Mouse (Mus musculus) cerebellum, adult 18-20 months (tissue): ENCODE results near the gene Ctnna2.

ENCODE experiments used
- DNase-seq, 2 experiments: peaks; one replicate each; pipeline ENCODE4 v3.0.0; 2021

Ctnna2 gene

GRCm38 (mm10) chr6:77578612-77579011, 400.9 kb downstream of the Ctnna2 start:
- peak; percentile 12 for DNase-seq

DNA sequence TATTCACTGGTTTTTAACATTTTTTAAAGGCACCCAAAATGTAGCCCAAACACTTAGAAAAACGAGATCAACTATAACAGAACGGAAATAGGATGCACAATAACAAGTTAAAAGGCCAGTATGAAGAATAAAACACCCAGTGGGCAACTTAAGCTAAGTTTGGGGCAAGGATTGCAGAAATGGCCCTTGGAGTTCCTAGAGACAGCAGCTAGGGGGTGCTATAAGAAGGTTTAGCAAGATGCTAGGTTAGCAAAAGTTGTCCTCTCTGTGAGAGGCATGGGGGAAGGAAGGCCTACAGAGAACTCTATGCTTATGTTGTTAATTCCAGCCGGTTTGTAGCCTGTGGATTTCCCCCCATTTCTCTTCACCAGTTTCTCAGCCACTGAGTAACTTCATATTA, 401.9 kb downstream of the Ctnna2 start:
- no peak for DNase-seq

GRCm38 (mm10) chr6:77572614-77573013, 406.9 kb downstream of the Ctnna2 start:
- peak; percentile 21 to 27 for DNase-seq

GRCm38 (mm10) chr6:77569851-77570250, 409.6 kb downstream of the Ctnna2 start:
- no peak for DNase-seq

DNA sequence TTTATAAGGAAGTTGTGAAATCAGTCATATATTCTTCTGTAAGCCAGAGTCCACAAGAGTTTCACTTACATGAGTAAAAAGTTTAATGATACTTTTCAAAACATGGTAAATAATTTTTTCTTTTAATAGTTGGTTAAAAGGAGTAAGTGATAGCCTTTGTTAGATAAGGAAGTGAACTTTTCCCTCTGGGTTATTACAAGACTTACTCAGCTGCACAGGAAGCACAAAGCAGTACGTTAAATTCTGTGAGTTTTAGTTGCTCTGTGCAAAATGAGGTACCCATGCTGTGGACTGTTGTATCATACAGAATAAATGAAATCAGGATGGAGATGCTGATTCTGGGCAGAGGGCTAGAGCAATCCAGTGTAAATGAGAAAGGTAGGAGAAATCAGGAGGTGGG, 423.3 kb downstream of the Ctnna2 start:
- no peak for DNase-seq

GRCm38 (mm10) chr6:77537055-77537807, 442.3 kb downstream of the Ctnna2 start:
- DNase-seq = no peak

DNA sequence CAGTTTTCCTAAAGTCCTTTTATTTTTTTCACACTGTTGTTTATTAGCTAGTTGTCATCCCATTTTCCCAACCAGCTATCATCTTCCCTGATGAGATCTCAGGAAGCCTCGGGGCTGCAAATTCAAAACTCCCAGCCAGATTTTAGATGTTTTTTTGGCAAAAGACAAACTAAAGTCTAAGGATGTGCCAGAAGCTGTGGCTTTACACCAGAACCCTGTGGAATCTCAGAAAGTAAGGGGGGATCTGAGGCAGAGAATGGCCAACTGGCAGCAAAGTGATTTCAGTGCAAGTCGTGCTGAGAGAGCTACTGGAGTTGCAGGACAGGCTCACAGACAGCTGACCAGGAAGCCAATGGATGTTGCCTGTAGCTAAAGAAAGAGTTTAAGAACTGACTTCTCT, 451.9 kb downstream of the Ctnna2 start:
- no peak for DNase-seq

DNA sequence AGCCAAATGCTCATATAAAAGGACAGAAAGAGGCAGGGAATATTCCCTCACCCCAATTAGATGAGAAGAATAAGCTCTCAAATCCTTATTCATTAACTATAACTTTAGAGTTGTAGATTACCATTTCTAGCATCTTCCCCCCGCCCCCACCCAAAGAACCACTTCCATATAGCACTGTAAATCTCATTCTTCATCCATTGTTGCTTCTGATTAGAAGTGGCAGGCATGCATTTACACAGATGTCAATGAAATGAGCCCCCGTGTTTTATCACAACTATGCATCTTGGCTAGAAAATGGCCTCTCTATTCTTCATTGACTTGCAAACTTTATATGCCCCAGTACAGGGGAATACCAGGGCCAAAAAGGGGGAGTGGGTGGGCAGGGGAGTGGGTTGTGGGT, 457.7 kb downstream of the Ctnna2 start:
- no peak for DNase-seq

- DNase-seq = no peak
These were observed 463.0 kb downstream of the Ctnna2 start for GRCm38 (mm10) chr6:77516515-77516914.

GRCm38 (mm10) chr6:77511805-77512204, 467.7 kb downstream of the Ctnna2 start:
- DNase-seq = no peak

- peak; percentile 63 for DNase-seq
These were observed 487.8 kb downstream of the Ctnna2 start for GRCm38 (mm10) chr6:77491721-77492120.

DNA sequence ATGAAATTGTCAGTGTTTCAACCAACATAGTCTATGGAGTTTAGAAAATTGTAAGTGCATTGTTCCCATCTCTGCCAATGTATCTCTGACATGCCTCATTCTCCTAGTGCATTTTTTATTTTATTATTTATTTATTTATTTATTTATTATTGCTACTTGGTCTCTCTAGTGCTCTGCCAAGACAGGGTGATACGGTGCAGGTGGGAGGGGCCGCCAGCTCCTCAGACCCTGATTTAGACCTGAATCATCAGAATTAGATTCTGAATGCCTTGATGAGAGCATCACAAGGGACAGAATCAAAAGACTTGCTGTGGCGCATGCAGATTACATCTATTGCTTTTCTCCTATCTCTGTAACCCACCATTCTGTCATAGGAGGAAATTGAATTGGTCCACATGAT, 492.8 kb downstream of the Ctnna2 start:
- DNase-seq = no peak

DNA sequence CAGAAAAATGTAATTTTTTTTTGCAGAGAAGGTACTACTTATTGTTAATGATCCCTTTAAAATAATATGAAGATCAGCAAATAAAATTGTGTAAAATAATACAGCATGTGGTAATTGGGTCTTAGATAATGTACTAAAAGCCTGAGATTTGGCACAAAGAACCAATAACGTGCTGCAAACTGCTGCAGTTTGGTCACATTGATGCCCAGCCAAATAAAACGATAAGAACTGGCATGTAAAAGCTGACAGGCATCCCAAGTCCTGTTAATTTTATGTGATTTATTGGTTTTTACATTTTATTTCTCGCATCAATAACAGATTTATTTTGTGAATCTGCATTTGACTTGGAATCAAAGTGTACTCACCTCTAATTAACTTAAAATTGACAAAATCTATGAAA, 497.4 kb downstream of the Ctnna2 start:
- DNase-seq = no peak

DNA sequence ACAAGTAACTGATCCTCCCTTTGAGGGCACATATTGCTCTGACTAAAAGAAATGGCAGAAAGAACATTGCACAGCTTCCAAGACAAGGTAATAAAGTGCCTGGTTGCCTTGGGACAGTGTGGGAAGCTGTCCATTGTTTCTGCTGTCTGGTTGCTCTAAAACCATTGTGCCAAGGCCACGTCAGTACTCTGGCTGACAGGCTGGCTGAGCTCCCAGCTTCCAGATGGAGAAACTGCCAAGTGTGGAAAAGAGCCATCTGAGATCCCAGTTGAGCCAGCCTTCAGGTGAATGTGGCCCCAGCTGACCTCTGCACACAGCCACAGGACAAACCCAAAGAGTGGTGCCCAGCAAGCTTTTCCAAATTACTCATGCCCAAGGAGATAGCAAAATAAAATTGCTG, 504.1 kb downstream of the Ctnna2 start:
- peak; percentile 95 to 97 for DNase-seq

GRCm38 (mm10) chr6:77473256-77473655, 506.2 kb downstream of the Ctnna2 start:
- DNase-seq = no peak

- peak; percentile 16 to 22 for DNase-seq
These were observed 511.4 kb downstream of the Ctnna2 start for GRCm38 (mm10) chr6:77468058-77468457.

- no peak for DNase-seq
These were observed 516.8 kb downstream of the Ctnna2 start for GRCm38 (mm10) chr6:77462737-77463136.

DNA sequence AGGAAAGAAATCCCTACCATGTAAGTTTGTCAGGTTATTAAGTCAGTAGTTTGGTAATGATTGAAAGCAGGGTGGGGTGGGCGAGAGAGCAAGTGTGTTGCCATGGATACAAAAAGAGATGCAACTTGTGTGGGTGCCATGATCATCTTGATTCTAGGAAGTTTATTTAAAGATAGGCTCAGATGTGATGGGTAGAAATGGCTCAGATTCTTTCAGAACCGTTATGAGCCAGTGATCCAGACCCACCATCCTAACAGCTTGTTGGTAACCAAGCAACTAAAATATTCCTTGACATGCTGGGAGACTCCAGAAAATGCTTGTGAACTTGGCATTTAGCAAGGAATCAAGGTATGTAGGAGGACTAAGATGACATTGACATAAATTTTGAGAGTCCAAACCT, 521.6 kb downstream of the Ctnna2 start:
- DNase-seq = no peak

- no peak for DNase-seq
These were observed 532.6 kb downstream of the Ctnna2 start for GRCm38 (mm10) chr6:77446861-77447260.

- no peak for DNase-seq
These were observed 535.6 kb downstream of the Ctnna2 start for GRCm38 (mm10) chr6:77443906-77444305.

DNA sequence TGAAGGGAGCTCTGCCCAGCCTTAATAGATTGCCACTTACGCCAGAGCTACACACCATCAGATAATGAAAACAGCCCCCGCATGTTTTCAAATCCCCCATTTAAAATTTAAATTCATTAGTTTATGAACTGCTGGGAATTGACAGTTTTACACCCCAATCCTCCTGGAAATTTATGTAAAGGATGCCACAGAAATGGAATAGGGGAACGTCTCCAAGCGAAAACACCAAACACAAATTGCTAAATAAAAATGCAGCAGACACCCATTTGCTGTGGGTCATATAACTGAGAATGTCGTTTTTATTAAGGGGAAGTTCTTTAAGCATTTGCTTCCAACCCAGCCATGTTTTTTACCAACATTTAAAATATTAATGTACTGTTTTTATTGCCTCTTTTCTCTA, 538.4 kb downstream of the Ctnna2 start:
- DNase-seq = no peak

- no peak for DNase-seq
These were observed 549.1 kb downstream of the Ctnna2 start for GRCm38 (mm10) chr6:77430381-77430780.

DNA sequence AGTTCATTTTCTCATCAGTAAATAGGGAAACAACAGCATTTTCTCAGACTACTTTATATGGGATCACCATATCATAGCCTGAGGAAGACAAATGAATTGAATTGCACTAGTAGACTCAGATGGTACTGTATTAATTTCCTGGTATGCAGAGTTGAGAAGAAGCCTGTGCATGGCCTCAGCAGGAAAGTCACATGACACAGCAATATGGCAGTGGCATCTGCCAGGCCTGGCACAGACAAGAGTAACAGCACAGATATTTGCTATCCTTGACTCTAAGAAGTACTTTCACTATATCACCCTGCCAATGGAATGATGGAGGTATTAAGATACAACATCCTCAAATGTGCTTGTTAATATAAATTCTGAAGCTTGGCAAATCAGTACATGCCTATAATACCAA, 553.8 kb downstream of the Ctnna2 start:
- peak; percentile 73 to 77 for DNase-seq

- DNase-seq = peak; percentile 26 to 30
These were observed 554.7 kb downstream of the Ctnna2 start for GRCm38 (mm10) chr6:77424826-77425225.

- DNase-seq = no peak
These were observed 557.8 kb downstream of the Ctnna2 start for GRCm38 (mm10) chr6:77421564-77422139.
